Mouse (Mus musculus): Measurements from ENCODE around the gene Epo. TPM values are rescaled to one million over a fixed set of nuclear protein-coding genes. Genes with fewer than 3 reads are reported as not detected.

The Epo gene
- total RNA-seq, 4 experiments from 2014 or later, result not detected

DNA sequence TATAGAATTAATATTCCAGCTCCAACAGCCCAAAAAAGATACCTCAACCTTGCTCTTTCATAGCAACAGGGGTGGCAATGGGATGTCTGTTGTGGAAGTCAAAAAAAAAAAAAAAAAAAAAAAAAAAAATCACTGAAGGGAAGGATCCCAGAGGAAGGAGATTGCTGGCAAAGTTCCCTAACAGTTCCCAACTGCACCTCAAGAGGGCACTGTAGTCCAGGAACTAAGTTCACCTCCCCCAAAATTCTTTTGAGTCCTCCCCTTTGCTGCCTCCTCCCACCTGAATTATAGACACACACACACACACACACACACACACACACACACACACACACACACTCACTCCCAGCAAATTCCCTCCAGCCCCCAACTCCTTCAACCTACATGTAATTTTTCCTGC is 51.9 kb downstream of the Epo start:
- peak; percentile 60 to 87 for DNase-seq (ENCODE audit: low spot score in 2 of 2)

DNA sequence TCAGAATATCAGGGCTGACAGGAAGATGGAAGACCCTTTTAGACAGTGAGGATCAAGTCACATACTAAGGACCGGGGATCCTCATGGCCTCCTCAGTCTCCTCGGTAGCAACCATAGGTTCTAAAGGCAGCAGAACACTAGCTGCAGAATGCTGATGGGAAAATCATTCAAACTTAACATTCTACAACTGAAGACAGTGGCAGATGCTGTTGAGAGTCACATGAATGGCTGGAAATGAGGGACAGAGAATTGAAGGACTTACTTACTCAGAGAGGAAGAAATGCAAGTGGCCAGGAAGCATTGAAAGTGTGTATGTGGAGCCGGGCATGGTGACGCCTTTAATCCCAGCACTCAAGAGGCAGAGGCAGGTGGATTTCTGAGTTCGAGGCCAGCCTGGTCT is 56.1 kb downstream of the Epo start, which contains the start of gene Zan:
Gene Zan (minus strand): TSS at position 101 of the 400 bp plus-strand sequence.
- no peak for DNase-seq (ENCODE audit: low spot score in 2 of 2)

DNA sequence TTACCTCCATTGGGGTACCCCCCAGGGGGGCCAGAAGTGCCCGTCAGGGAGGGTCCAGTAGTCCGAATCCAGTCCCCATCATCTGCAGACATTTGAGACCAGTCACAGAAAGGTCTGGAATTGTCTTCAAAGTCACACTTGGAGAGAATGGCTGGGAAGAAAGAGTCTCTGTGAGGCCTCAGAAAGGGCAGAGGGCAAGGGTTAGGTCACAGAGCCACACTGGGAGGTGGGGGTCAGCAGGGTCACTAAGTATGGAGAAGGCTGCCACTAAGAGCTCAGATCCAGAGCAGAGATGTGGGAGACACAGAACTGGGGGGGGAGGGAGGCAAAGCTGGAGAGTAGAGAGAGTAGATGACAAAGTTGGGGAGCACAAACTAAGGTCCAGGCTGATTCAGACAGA is 58.7 kb downstream of the Epo start:
- no peak for DNase-seq (ENCODE audit: low spot score in 2 of 2)

DNA sequence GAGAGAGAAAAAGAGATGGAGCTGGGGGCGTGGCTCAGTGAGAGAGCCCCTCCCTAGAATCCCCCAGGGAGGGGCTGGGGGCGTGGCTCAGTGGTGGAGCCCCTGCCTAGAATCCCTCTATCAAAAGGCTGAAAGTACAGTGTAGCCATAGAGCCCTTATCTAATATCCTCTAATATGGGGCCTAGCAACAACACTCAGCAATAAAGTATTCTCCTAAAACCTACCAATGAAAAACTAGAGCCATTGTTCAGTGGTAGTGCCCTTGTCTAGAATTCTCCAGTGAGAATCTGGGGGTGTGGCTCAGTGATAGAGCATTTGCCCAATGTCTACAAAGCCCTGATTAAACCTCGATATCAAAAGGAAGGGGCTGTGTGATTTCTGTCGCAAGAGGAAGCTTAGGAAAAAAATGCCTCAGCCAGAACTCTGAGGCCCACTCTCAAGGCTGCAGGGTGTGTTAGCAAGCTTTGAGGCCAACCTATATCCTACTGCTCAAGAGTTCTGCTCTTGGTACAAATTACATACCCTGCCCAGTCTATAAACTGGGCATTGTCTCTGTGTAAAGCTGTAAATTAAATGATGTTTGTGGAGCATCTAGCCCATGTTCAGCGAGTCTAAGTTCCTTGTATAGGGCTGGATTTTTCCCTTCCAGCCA is 60.7 kb downstream of the Epo start:
- no peak for DNase-seq (ENCODE audit: low spot score in 2 of 2)

GRCm38 (mm10) chr5:137466946-137467345 is 66.1 kb downstream of the Epo start:
- no peak for DNase-seq (ENCODE audit: low spot score in 2 of 2)

- peak in 1 of 2 experiments; percentile 10 for DNase-seq (ENCODE audit: low spot score in 2 of 2)
Observed at GRCm38 (mm10) chr5:137465049-137465448, 68.0 kb downstream of the Epo start.

DNA sequence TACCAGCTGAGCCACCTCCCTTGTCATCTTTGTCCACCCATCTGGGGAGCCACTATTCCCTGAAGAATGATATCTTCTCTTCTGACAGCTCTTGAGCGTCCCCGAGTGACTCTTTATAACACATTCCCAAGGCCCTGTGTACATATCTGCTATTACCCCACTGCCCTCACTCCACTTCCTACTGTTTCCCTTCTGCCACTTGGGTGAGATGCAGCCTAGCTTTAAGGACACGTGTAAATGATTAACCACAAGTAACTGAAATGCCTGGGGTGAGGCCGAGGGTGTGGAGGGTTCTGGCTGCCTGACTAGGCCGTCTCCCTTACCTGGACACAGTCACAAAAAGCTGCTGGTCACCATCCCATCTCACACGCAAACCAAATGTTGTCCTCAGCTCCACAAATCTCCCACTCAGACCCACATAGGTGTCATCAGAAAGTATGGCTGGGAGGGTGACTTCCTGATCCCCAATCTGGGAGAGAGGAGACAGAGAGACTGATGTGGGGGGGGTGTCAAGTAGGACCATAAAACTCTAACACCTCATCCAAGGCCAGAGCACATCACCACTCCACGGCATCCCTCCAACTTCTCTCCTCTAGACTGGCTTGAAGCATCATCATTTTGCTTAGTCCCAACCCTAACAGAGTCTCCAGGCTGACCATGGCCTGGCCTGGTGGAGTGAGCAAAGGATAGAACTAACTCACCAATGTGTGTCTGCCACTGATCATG is 77.0 kb downstream of the Epo start:
- no peak for DNase-seq (ENCODE audit: low spot score in 2 of 2)

DNA sequence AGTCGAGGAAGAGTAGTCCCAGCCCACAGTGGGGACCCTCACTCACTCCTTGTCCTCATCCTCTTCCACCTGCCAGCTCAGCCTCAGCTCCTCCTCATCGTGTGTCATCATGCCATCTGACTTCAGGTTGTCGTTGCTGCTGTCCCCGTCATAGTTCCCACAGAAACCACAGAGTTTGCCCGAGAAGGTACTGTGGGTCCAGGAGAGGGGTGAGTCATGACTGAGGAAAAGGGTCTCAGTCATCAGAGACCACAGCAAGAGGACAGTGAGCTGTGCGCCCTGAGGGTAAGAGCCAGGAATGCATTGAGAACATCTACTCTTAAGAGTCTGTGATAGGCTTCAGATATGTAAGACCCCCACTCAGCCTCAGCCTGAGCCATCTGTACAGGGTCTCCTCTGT is 77.8 kb downstream of the Epo start:
- no peak for DNase-seq (ENCODE audit: low spot score in 2 of 2)

- DNase-seq (ENCODE audit: low spot score in 2 of 2), result no peak
Observed at GRCm38 (mm10) chr5:137445536-137445935, 87.5 kb downstream of the Epo start.

GRCm38 (mm10) chr5:137440216-137440855 is 92.7 kb downstream of the Epo start:
- peak in 1 of 2 experiments; percentile 16 for DNase-seq (ENCODE audit: low spot score in 2 of 2)

DNA sequence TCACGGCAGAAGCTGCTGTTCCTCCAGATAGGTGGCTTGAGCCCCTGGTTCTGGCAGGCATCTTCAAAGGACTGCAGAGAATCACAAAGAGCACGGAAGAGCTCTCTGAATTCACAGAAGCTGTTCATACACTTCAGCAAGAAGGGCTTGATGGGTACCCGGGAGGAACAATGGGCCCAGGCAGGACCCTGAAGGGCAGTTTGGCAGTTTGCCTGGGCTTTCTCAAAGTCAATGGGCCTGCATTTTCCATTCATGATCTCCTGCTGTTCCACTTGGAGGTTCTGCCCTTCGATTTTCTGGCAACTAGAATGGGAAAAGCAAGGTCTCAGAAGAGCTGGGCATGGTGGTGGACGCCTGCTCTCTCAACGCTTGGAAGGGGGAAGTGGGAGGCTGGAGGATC is 99.2 kb downstream of the Epo start:
- DNase-seq (ENCODE audit: low spot score in 2 of 2), result no peak

Small RNA genes within 50 kb of the gene (microRNA-seq; reads per million reads assigned to microRNA genes)
- 0.64 to 3.3 reads per million in 2 experiments for gene Mir6418

Other genes starting within 250 kb of the Epo start
- gene Ache, start 245.7 kb downstream of the Epo start, total RNA-seq (2022), result 10 to 100 TPM; 61.0 to 73.5 (median 63.6) TPM
- gene Ufsp1, start 238.6 kb downstream of the Epo start, total RNA-seq (2022), result 10 to 100 TPM in 3 of 4 experiments, 1 to 10 TPM in 1; 7.4 to 14.7 (median 12.7) TPM
- gene Srrt, start 225.6 kb downstream of the Epo start, total RNA-seq (2022), result 100 to 1,000 TPM; 220 to 278 (median 242) TPM
- gene Trip6, start 218.8 kb downstream of the Epo start, total RNA-seq (2022), result 1 to 10 TPM; 6.1 to 8.0 (median 6.7) TPM
- gene Slc12a9, start 199.6 kb downstream of the Epo start, total RNA-seq (2022), result 10 to 100 TPM; 25.6 to 37.8 (median 32.0) TPM
- 1 to 10 TPM; 5.6 to 7.2 (median 5.9) TPM for gene Ephb4, start 183.1 kb downstream of the Epo start, total RNA-seq (2022)
- gene Zan, start 56.2 kb downstream of the Epo start, total RNA-seq (2022), result under 1 TPM; 0.16 to 0.22 (median 0.17) TPM
- 10 to 100 TPM; 30.4 to 33.1 (median 32.4) TPM for gene Pop7, start 30.7 kb downstream of the Epo start, total RNA-seq (2022)
- 10 to 100 TPM; 60.2 to 75.9 (median 65.5) TPM for gene Gigyf1, start 14.7 kb downstream of the Epo start, total RNA-seq (2022)
- gene Gnb2, start 268 bp upstream of the Epo start, total RNA-seq (2022), result 100 to 1,000 TPM; 572 to 587 (median 576) TPM
- gene Actl6b, start 20.3 kb upstream of the Epo start, total RNA-seq (2022), result 100 to 1,000 TPM; 116 to 137 (median 125) TPM
- gene Tfr2, start 36.6 kb upstream of the Epo start, total RNA-seq (2022), result 10 to 100 TPM; 12.5 to 21.7 (median 15.9) TPM
- 10 to 100 TPM; 19.2 to 28.5 (median 26.2) TPM for gene Mospd3, start 67.8 kb upstream of the Epo start, total RNA-seq (2022)
- 1 to 10 TPM; 7.2 to 9.6 (median 8.9) TPM for gene Pcolce, start 80.5 kb upstream of the Epo start, total RNA-seq (2022)
- gene Fbxo24, start 95.8 kb upstream of the Epo start, total RNA-seq (2022), result under 1 TPM; 0.22 to 0.69 (median 0.34) TPM
- gene Lrch4, start 95.9 kb upstream of the Epo start, total RNA-seq (2022), result 10 to 100 TPM; 18.8 to 26.8 (median 22.5) TPM
- 10 to 100 TPM; 14.7 to 24.8 (median 19.2) TPM for gene Gm20605, start 95.9 kb upstream of the Epo start, total RNA-seq (2022)
- gene Sap25, start 108.1 kb upstream of the Epo start, total RNA-seq (2022), result 10 to 100 TPM in 3 of 4 experiments, 1 to 10 TPM in 1; 8.0 to 14.2 (median 10.6) TPM
- gene Irs3, start 112.5 kb upstream of the Epo start, total RNA-seq (2022), result under 1 TPM; 0.12 to 0.49 (median 0.28) TPM
- 10 to 100 TPM; 66.1 to 66.6 (median 66.5) TPM for gene Agfg2, start 151.5 kb upstream of the Epo start, total RNA-seq (2022)
- gene Nyap1, start 208.4 kb upstream of the Epo start, total RNA-seq (2022), result 10 to 100 TPM; 64.7 to 77.5 (median 68.4) TPM
- 100 to 1,000 TPM; 146 to 236 (median 178) TPM for gene Tsc22d4, start 212.5 kb upstream of the Epo start, total RNA-seq (2022)
- gene Ppp1r35, start 245.6 kb upstream of the Epo start, total RNA-seq (2022), result 10 to 100 TPM; 11.5 to 16.3 (median 14.1) TPM

Measured in layer of hippocampus, adult 8-10 months (tissue).